Mouse (Mus musculus): ENCODE measurements at regions not wholly inside any gene's neighbourhood (a gene's known extent, or its start where the extent isn't known, plus 50 kb on each side); places are given as distances from the start of the nearest gene placed in this dataset.

DNA sequence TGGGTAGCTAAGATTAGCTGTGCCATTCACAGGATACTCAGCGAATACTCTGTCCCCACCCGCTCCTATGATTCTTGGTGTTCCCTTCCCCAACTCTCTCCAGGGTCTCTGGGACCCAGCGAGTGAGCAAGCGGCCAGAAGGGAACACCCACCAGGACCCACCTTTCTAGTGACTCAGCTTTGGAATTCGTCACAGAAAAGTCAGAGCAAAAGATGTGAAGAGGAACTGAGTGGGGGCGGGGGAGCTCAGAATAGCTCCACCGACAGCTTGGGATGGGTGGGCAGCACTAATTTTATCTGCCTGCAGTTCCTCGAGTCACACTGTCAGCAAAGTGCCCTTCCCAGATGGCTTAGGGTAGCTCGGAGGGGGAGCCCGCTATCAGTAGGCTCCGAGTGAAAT, 140.6 kb downstream of the 9530068E07Rik start:
- intact Hi-C loops (cut with DNase I), result no loop called here
- DNase-seq (ENCODE audit: low spot score), result no peak

DNA sequence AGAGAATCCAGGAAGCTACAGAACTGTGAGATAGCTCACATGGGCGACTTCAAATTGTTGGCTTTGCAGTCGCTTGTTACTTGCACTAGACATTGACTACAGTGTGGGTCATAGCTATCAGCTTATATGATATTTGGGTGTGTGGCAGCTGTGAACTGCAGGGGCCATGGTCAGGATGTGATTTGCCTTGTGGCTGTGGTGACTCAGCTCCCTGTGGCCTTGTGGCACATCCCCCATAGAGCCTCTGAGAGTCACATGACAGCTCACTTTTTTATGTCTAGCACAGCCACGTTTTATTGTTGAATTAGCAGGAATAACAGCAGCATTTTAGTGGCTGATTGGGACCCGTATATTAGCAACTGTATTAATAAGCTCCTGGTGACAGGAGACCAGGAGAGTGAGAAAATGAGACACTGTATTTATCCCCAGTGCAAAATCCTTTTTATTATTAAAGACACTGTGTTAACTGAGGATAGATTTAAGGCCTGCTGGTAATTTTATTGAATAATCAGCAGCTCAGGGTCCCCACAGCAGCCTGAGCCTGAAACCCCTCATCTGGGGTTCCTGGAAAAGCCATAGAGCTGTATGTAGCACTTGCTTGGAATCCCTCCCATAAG, 141.7 kb downstream of the 9530068E07Rik start:
- intact Hi-C loops (cut with DNase I), result no loop called here

DNA sequence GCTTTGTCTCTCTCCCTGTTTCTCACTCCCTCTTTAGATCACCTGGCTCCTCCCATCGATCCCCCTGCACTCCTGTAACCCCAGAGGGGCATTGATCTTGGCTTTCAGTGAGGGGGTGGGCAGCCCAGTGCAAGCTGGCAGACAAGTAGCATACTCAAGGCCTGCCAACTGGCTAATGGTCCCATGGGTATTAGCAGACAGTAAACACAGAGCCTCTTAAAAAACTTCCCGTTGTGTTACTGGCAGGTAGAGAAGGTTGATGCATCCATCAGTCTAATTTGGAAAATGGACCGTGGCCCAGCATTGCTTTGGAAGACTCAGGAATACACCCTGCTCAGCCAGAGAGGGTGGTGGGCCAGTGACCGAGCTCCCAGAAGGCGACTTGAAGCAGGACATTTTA, 145.0 kb downstream of the 9530068E07Rik start:
- DNase-seq (ENCODE audit: low spot score), result no peak
- intact Hi-C loops (cut with DNase I), result no loop called here

More for the DNA sequence above, 141.7 kb downstream of the 9530068E07Rik start:
- DNase-seq (ENCODE audit: low spot score), result no peak

DNA sequence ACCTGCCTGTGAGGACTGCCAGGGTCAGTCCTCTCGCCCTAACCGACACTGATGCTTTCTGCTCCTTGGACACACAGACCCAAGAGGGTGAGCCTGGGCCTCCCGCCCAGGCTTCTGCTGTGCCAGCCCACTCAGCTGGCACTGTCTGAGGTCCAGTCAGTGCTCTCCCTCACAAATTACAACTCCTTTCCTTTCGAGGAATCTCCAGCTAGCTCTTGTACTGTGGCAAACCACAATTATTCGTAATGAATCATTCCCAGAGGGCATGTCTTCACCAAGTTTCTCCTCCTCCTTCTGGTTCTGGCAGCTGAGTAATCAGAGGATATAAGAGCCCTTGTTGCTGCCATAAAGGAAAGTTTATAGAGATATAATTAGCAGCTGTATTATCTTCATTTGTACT, 155.2 kb downstream of the 9530068E07Rik start:
- intact Hi-C loops (cut with DNase I), result no loop called here
- DNase-seq (ENCODE audit: low spot score), result no peak

DNA sequence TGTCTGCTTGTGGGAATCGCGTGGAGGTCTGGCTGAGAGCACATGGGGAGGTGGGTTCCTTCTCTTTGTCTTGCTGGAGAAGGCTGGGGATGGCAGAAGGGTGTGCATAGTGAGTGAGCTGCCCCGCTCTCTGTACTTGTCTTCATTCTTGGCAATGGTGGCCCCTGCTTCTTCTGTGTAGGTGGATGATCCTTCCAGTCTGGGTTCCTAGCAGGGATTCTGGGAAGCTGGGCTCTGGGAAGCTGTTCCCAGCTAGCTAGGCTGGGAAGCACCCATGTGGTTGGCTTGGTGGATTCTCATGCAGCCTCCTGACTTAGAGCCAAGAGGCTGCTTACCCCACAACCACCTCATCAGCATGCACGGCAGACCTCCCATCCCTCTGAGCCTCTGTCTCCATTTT, 156.6 kb downstream of the 9530068E07Rik start:
- DNase-seq (ENCODE audit: low spot score), result no peak
- intact Hi-C loops (cut with DNase I), result no loop called here

DNA sequence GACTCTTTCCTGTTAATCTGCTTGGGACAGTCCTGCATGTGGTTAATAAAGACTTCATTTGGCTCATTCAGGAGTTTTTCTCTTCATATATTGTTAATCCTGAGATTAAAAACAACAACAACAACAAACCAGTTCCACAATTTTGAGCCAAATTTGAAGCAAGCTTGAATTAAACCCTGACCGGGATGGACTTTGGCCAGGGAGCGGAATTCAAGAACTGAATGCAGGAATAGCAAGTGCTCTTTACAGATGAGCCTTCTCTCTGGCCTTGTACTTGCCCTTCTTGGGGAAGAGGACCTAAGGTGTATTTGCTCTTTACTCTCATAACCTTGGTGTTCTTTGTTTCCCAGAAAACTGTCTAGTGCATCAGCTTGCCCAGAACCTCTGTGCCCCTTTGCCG, 161.6 kb downstream of the 9530068E07Rik start:
- DNase-seq (ENCODE audit: low spot score), result no peak
- intact Hi-C loops (cut with DNase I), result no loop called here

DNA sequence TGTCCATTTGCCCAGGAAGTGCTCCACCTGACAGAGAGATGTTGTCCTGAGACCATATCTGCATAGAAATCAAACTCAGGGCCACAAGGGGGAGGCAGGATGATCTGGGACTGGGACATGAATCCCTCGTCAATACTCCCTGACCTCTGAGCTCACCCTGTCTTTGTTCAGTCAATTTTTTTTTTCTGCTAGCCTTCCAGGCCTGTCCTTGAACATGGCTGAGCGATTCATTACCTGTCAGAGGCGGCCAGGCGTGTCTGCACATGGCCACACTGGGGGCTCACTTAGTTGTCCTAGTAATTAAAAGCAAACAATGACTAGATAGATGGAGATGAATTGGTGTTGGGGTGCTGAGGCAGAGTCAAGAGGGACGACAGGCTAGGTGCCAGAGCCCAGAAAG, 162.6 kb downstream of the 9530068E07Rik start:
- intact Hi-C loops (cut with DNase I), result no loop called here
- DNase-seq (ENCODE audit: low spot score), result no peak

DNA sequence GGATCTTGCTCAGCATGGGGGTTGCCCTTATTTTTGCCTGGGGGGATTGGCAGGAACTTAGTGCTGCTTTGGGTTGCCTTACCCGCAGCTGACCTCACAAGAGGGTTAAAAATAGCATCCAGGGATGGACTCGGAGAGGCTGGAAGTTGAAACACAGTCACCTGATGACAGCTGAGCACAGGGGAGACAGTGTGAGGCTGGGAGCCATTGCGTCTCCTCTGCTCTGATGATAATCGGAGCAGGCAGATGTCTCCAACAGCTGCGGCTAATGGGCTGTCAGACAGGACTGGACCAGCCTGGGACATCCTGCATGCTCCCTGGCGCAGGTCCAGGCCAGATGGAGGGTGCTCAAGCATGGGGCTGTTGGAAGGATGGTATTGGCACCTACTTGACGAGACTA, 165.1 kb downstream of the 9530068E07Rik start:
- DNase-seq (ENCODE audit: low spot score), result peak; percentile 2
- intact Hi-C loops (cut with DNase I), result no loop called here

DNA sequence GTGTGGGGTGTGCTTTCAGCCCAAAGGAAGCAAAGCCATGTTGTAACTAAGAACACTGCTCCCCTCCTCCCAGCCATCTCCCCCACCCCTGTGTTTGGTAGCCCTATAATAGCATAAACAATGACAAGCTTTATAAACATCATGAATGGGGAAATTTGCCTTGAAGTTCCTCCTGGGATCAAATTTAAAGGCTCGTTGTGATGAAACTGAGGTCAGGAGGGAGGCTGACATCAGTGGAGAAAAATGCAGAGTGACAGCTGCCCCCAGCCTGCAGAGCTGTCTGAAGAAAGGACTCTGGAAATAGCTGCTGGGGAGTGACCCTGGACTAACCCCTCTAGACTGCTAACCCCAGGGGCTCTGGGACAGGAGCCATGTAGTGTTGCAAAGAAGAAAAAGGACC, 169.2 kb downstream of the 9530068E07Rik start:
- intact Hi-C loops (cut with DNase I), result no loop called here
- no peak for DNase-seq (ENCODE audit: low spot score)

DNA sequence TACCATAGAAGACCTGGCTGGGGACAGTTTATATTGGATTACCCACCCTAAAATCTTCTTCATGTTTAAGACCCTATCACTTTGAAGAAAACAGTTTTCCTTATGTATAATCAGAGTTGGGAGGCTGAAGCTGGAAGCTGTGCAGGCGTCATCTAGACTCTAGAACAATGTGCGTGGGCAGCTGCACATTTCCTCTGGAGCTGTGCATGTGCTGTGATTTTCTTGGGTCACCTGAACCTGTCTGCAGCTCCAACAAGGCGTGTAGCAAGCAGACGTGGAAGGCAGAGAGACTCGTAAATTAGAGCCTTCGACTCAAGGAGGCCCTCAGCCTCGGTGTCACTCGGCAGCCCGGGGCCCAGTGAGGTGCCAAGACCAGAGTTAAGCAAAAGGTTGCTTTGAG, 169.8 kb downstream of the 9530068E07Rik start:
- no peak for DNase-seq (ENCODE audit: low spot score)
- intact Hi-C loops (cut with DNase I), result no loop called here

DNA sequence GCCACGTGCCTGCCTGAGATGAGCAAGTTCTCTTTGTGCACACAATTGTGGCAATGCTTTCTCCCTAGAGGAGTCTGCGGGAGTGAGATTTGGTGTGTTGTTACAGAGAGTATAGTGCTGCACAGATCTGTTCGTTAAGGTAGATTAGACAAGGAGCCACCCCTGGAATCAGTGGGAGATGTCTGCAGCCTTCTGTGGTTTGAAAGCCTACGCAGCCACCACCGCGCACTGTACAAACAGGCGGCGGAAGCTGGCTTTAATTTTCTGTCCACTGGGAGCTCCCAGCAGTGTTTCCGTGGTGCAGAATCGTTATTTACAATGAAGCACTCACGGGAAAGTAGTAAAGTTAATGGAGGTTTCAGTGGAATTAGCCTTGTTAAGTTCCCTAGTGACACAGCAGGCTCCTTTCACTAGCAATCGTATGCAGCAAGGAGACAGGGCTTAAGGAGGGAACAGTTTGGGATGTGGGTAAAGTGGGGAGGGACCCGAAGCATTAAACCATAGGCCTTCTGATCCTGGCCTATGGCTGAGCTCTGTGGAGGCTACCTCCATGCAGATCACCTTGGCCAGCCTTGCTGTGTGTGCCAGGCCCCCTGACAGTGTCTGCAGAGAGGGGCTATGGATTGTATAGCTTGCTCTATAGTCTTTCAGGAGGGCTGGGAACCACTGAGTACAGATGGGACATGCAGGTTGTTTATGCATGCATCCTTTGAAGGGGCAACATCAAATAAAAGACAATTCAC, 171.9 kb downstream of the 9530068E07Rik start:
- DNase-seq (ENCODE audit: low spot score), result no peak

DNA sequence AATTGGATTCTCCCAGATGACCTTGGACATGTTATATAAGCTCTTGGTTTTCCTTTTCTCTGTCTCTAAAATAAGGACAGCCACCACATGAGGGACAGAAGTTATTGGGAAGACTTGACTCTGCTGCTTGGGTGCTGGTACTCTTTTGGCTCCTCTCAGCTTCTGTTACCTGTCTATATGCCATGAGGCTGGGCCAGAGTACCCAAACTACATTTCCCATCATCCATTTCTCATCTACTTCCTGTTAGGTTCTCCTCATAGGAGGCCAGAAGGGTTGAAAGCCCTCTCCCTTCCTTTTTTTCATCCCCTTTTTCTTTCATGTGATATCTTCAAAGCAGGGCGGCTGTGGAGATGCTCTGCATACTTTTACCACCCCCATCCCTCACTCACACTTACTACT, 172.6 kb downstream of the 9530068E07Rik start:
- intact Hi-C loops (cut with DNase I), result no loop called here
- no peak for DNase-seq (ENCODE audit: low spot score)

More for the DNA sequence above, 171.9 kb downstream of the 9530068E07Rik start:
- intact Hi-C loops (cut with DNase I), result no loop called here

DNA sequence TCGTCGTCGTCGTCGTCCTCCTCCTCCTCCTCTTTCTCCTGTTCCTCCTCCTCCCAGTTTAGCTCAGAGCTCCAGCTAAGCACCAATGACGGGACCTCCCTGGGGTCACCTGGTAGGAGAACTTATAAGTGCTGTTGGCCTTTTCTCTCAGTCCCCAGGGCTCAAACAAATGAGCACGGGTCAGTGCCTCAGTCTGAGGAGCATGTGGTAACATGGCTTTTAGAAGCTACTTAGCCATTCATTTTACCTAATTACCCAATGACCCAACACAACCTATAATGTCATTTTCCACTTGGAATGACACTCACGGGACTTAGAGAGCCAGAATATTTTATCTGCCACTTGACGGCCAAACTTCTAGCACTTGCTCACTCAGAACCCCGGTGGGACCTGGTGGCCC, 173.5 kb downstream of the 9530068E07Rik start:
- no peak for DNase-seq (ENCODE audit: low spot score)
- intact Hi-C loops (cut with DNase I), result no loop called here

DNA sequence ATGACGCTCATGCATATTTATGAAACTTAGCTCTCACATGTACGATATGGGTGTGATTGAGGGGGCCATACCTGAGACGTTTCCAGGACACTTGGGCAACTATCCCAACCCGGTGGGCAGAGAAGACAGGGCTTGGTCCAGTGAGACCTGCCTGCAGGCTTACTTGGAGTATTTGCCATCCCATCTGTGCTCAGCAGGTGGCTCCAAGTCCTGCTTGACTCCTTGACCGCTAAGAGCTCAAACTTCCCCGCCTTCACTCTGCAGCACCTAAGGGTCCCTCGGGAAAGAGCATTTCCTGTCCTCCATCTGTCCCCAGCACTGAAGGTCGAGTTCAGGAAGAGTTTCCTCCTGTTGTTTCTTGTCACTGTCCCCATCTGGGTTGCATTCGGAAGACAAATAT, 182.2 kb downstream of the 9530068E07Rik start:
- intact Hi-C loops (cut with DNase I), result no loop called here
- no peak for DNase-seq (ENCODE audit: low spot score)

DNA sequence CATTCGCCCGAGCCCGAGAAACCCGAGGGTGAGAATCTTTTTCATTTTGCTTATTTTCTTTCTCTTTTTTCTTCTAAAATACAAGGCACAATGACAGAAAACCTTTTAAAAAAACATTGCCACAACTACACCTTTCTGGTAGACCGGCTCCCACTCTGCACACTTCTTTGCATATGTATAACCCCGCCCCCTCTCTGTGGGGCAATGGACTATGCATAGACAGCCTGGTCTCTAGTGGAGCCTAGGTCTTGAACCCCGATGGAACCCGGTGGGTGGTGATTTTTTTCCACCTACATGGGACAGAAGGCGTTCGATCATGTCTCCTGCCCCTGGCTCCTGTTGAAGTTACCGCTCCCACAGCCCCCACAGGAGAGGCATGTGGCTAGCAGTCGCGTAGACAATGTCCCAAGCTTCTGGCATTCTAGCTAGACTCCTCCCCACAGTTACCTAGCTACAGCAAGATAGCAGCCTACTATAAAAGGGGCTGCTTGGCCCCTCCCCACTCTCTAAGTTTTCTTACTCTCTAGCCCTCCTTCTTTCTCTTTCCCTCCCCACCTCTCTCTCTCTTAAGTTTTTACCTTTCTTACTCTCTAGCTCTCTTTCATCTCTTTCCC, 183.6 kb downstream of the 9530068E07Rik start:
- no peak for DNase-seq (ENCODE audit: low spot score)
- intact Hi-C loops (cut with DNase I), result no loop called here

DNA sequence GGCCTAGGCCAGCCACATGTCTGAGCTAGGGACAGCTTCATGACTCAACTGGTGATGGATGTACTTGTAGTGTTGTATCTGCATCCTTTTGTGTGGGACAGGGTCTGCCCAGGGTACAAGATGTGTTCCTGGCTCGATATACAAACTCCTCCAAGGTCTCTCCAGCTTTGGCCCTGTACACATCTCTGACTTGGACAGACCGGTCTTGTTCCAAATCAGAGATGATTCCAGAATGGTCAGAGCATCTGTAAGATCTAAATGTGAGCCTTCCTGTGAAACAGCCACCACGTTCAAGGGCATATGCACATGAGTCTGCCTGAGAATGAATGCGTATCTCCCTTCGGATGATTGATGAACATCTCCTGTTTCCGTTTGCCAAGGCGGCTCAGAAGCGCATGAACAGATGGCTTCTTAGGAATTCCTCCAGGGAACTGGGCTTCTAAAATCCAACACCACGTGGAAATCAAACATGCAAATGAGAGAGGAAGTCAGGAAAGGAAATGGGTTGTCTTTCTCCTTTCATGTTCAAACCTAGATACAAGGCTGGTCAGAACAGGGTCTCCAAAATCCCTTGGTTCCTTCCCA, 172.7 kb upstream of the Fstl4 start:
- DNase-seq (ENCODE audit: low spot score), result no peak

DNA sequence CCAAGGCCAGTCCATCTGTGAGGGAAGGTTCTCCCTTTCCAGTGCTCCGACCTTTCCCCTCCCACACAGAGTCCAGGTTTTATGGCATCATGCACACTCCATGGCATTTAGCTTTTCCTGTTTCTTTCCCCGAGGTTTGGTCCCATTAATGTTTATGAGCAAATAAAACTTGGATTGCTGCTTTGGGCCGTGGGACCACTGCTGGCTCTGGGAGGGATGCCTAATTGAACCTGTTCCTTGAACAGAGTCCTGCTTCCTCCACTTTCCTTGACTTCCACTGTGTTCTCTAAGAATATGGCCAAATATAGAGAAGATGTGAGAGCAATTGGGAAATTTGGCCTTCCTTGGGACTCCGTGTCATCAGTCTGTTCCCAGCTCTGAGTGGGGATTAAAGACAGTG, 170.3 kb upstream of the Fstl4 start:
- no peak for DNase-seq (ENCODE audit: low spot score)
- intact Hi-C loops (cut with DNase I), result no loop called here

More for the DNA sequence above, 172.7 kb upstream of the Fstl4 start:
- intact Hi-C loops (cut with DNase I), result no loop called here

DNA sequence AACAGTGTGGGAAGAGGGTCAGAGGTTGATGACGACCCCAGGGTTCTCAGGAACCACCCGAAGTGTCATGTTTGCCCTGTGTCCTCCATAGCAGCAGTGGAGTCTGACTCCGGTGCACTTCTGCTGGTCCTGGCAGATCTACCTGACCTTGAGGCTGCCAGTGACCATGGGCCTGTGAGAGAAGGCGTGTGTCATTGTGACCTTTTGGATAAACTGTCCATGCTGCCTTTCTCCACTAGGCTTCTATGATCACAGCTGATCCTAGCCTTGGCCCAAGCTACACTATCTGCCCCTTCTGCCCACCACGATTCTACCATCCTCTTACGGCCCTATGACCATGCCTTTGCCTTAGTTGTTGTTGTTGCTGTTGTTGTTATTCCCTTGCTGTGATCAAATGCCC, 163.2 kb upstream of the Fstl4 start:
- no peak for DNase-seq (ENCODE audit: low spot score)

DNA sequence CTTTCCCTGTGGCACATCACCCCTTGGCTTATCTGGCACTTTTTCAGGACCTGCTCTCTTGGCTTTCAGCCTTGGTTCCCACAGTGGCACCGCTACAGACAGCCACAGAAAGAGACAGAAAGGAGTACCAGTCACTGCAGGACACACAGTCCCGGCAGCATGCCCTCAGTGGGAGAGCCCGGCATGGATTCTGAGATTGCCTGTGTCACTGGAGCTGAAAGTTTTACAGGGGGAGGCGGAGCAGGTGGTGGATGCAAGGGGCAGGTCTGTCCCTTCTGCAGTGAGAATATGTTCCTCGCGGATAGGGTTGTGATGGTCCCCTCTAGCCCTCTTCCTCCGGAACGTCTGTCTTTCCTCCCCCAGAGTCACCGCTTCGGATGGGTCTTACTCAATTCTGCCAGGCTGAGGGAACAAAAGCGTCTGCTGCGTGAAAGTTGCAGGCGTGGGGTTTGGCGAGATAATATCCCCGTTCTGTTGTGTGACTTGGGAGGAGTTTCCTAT, 162.3 kb upstream of the Fstl4 start:
- DNase-seq (ENCODE audit: low spot score), result no peak

More for the DNA sequence above, 163.2 kb upstream of the Fstl4 start:
- intact Hi-C loops (cut with DNase I), result no loop called here

DNA sequence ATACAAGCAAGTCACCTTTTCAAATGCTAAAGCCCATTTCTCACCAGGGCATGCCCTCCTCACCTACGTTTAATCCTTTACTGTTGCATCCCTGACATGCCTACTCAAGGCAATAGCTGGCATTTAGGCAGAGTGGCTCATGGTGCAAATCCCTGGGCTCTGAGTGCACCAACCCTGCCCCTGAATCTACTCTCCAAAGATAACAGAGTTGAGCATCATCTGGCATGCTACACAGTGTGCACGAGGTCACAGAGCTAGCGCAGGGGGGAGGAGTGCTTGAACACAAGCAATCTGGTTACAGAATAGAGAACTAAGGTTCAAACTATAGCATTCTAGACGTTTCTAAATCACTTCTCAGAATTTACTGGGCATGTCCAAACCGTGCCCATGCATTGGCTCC, 161.6 kb upstream of the Fstl4 start:
- DNase-seq (ENCODE audit: low spot score), result no peak
- intact Hi-C loops (cut with DNase I), result no loop called here

More for the DNA sequence above, 162.3 kb upstream of the Fstl4 start:
- intact Hi-C loops (cut with DNase I), result no loop called here

DNA sequence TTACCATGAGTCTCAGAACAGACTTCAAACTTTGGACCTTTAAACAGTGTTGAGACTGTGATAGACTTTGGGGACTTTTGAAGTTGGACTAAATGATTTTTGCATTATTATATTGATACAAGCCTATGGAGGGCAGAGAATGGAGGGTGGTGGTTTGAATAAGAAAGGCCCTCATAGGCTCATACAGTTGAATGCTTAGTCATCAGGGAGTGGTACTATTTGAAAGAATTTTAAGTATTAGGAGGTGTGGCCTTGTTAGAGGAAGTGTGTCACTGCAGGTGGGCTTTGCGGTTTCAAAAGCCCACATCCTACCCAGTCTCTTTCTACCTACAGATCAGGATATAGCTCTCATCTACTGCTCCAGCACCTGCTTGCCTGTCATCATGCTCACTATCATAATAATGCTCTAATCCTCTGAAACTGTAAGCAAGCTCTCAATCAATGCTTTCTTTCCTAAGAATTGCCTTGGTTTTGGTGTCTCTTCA, 153.7 kb upstream of the Fstl4 start:
- no peak for DNase-seq (ENCODE audit: low spot score)
- intact Hi-C loops (cut with DNase I), result no loop called here
